Mouse (Mus musculus) liver, adult 2 months (tissue): Measurements from ENCODE around the gene Rnf144b.

Source experiments
- CTCF ChIP-seq: fragments of 200-500 bp; IDR thresholded peaks from 2 replicates; pipeline ENCODE4 v1.5.1; 2011; ENCODE audit warnings: low read depth, low read length, control low read depth
- POLR2A ChIP-seq: fragments of 200-500 bp; IDR thresholded peaks from 2 replicates; pipeline ENCODE4 v1.6.1; 2011; ENCODE audit warnings: low read length, control low read depth; ENCODE audit not compliant: insufficient read depth; ENCODE audit errors: extremely low read depth

DNA sequence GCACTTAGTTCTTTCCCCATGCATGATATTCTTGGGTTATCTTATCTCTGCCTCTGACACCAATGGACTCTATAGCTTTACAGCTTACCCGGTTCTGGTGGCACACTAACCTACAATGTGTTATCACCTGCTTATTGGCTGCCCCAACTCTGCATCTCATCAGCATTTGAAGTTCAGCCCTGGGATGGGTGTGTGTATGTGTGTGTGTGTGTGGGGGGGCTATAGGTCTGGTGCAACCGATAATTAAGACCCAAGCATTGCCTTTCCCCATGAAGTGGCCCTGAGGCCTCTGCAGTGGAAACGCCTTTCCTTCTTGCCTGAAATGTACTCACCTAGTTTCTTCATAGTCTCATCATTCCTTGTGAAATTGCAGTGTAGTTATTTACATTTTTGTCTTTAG lies 6.5 kb upstream of the Rnf144b start:
- TF ChIP-seq CTCF (no peak), POLR2A (no peak)
